Mouse (Mus musculus): ENCODE results near the gene Gng5. TPM values are rescaled to one million over a fixed set of nuclear protein-coding genes. Genes with fewer than 3 reads are reported as not detected.

Gng5 gene
- 100 to 1,000 TPM; 409 to 580 TPM for total RNA-seq (2021)
- long read RNA-seq, experiment 1, transcript Gng5-201 (3 exons, 593 nt) = major isoform, 513 of 514 reads
- long read RNA-seq, experiment 1, partial matches to known transcripts = 0 of 514 reads
- long read RNA-seq, experiment 1, other reads (novel, unspliced or antisense) = 0 of 514 reads
- long read RNA-seq, experiment 2, transcript Gng5-201 (3 exons, 593 nt) = major isoform, 567 of 567 reads
- long read RNA-seq, experiment 2, partial matches to known transcripts = 0 of 567 reads
- long read RNA-seq, experiment 2, other reads (novel, unspliced or antisense) = 0 of 567 reads

DNA sequence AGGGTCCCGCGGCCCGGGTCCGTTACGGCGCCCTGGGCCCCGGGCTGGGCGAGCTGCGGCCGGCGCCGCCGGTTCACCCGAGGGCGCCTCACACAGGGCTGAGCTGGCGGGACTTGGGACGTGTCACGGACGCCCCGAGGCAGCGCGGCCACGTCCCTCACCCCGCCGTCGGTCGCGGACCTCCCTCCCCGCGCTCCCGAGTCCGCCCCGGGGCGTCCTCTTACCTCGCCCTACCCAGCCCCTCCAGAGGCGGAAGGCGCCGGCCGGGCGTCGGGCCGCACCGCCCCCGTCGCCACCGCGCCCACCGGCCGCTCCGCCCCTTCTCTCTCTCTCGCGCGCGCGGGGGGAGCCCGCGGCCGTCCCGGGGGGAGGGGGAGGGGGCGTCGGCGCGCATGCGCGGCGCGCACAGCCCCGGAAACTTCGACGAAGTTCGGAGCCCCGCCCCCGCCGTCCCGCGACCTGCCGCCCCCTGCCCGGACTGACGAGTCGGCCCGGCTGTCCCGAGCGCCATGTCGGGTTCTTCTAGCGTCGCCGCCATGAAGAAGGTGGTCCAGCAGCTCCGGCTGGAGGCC lies at the start of gene Gng5, which contains the start of gene Spata1:
Gene Gng5 (plus strand): TSS at position 377 of the 572 bp plus-strand sequence.
Gene Spata1 (minus strand): TSS at position 323 of the 572 bp plus-strand sequence.
- no peak for TF ChIP-seq CTCF (IDR thresholded peaks at IDR 0.05)
- intact Hi-C loops (cut with DNase I) = loop anchor here (2.0 to 5.0 kb wide), 2 partner anchors 21 to 47 kb away; partner anchors contain the start of gene Rpf1
- peak; percentile 94 for DNase-seq
- peak within 1 kb of the TSS; percentile 99 for H3K27ac ChIP-seq
- peak within 1 kb of the TSS; percentile 99 for H3K4me3 ChIP-seq

DNA sequence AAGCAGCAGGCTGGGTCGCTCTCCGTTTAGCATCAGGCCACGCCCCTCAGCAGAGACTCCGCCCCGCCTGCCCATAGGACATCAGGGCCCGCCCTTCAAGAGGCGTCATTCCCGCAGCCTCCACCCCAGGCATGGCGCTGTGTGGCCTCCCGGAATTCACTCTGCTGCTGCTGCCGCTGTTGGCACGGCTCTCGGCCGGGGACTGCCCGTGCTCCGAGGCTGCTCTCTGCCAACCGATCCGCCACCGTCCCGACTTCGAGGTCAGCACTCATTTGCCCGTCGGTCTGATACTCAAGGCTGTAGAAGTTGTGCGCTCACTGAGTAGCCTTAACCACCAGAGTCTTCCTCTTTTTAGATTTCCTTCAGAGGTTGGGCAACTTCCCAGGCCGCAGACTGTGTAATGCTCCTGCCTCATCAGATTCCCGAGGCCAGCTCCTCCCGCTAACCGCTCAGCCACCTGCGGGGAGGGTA lies 49.2 kb upstream of the Gng5 start:
- peak; percentile 95 for DNase-seq
- TF ChIP-seq CTCF (IDR thresholded peaks at IDR 0.05) = peak; percentile 42
- H3K27ac ChIP-seq = peak overlapping the region; percentile 92
- intact Hi-C loops (cut with DNase I) = loop anchor here (5.0 to 10.0 kb wide), 2 partner anchors 47 to 106 kb away; partner anchors contain the start of genes Gng5 and Spata1
- H3K4me3 ChIP-seq = peak overlapping the region; percentile 91

DNA sequence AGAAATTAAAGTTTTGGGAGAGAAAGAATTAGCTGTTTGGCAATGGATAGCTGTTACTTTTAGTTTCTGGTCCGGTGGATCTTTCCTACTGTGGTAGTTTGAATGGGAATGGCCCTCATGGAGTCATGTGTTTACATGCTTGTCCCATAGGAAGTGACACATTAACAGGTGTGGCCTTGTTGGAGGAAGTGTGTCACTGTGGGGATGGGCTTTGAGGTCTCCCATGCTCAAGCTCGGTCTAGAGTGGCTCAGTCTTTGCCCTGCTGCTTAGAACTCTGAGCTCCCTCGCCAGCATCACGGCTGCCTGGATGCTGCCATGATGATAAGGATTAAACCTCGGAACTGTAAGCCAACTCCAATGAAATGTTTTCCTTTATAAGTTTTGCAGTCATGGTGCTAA lies 48.2 kb upstream of the Gng5 start:
- no peak overlapping the region for H3K4me3 ChIP-seq
- DNase-seq = no peak
- H3K27ac ChIP-seq = no peak overlapping the region
- TF ChIP-seq CTCF (IDR thresholded peaks at IDR 0.05) = no peak
- intact Hi-C loops (cut with DNase I) = loop anchor here (5.0 to 10.0 kb wide), 2 partner anchors 46 to 107 kb away; partner anchors contain the start of genes Gng5 and Spata1

DNA sequence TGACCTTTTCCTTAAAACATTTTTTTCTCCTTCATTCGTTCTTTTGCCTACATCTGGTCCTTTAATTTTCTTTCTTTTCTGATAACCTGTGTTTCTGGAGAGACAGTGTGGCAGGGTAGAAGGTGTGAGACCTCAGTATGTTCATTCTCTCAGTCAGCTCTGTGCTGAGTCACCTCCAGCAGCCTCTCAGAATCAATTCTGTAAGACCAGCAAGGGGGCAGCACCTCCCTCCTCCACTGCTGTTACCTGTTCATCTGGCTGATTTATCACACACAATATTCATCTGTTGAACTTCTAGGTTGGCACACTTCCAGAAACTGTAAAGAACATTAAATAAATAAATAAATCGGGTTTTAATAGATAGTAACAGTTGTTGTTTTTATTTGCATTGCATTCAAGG lies 36.7 kb upstream of the Gng5 start:
- intact Hi-C loops (cut with DNase I) = no loop called here
- TF ChIP-seq CTCF (IDR thresholded peaks at IDR 0.05) = no peak; the same call in 1 of the 2 replicates
- no peak for DNase-seq
- no peak overlapping the region for H3K4me3 ChIP-seq
- no peak overlapping the region for H3K27ac ChIP-seq

DNA sequence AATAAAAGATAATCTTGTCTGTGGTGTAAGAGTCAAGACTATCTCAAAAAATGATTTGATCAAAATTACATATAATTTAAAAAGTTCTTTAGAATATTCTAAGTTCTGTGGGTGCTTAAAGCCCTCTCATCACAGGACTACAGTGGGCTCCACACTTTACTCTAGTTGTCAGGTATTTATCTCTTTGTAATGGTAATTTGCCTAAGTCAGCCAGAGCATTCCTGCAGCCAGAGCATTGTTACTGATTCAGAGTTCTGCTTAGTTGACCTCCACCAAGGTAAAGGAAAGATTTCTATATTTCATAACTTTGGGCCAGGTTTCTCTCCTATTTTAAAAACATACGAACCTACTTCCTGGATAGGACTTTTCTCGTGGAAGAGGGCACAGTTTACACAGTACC lies 30.4 kb upstream of the Gng5 start:
- intact Hi-C loops (cut with DNase I) = no loop called here
- Histone ChIP-seq H3K27ac (no peak overlapping the region), H3K4me3 (no peak overlapping the region)
- no peak for TF ChIP-seq CTCF (IDR thresholded peaks at IDR 0.05)
- no peak for DNase-seq

DNA sequence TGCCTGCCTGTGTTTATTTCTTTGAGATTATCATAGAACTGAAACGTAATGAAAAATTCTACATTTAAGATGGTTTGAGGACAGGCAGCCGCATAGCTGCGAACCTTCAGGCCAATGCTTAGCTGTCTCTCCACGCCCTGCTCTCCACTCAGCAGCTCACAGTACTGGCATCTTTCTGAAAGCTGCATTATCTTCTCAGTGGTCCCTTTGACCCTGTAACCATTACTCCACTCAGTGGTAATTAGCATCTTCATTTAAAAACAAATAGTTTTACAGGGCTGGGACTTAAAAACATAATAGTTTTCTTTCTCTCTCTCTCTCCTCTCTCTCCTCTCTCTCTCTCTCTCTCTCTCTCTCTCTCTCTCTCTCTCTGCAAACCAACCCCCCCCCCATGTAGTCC lies 26.9 kb upstream of the Gng5 start:
- Histone ChIP-seq H3K4me3 (no peak overlapping the region), H3K27ac (no peak overlapping the region)
- no peak for TF ChIP-seq CTCF (IDR thresholded peaks at IDR 0.05)
- no peak for DNase-seq
- intact Hi-C loops (cut with DNase I) = no loop called here

DNA sequence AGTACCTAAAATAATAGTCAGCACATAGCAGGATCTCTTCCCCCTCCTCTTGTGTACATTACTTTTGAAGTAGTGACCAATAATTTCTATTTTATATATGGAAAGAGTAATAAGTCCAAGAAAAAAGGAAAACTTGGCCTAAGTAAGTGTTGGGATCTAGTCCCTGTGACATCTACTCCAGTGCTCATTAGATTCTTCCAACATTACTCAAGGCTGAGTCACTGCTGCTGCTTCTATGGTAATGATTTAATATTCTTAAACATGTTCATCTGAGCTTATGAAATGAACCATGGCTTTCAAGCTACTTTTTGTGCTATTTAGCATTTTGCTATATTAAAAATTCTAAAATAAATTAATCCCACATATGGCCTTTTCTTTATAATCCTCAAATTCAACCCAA lies 25.9 kb upstream of the Gng5 start:
- intact Hi-C loops (cut with DNase I) = no loop called here
- TF ChIP-seq CTCF (IDR thresholded peaks at IDR 0.05) = no peak
- no peak overlapping the region for H3K27ac ChIP-seq
- no peak for DNase-seq
- no peak overlapping the region for H3K4me3 ChIP-seq

DNA sequence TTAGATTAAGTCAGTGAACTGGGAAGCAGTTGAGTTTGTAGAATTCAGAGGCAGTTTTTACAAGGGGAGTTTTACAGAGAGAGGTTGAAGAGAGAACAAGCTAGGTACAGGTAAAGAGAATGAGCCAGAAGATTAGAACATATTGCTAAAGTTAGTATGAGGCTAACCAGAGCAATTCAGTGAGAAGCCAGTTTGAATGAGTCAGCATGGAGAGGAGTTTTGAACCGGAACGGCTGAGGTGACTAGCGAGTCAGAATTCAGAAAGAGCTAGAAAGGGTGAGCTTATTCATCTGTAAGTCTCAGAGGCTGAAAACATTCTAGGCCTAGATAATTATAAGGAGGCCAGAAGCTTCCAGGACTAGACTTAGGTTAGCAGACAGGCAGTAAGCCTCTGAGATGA lies 25.2 kb upstream of the Gng5 start:
- DNase-seq = no peak
- no peak for TF ChIP-seq CTCF (IDR thresholded peaks at IDR 0.05)
- Histone ChIP-seq H3K4me3 (no peak overlapping the region), H3K27ac (no peak overlapping the region)
- intact Hi-C loops (cut with DNase I) = no loop called here

DNA sequence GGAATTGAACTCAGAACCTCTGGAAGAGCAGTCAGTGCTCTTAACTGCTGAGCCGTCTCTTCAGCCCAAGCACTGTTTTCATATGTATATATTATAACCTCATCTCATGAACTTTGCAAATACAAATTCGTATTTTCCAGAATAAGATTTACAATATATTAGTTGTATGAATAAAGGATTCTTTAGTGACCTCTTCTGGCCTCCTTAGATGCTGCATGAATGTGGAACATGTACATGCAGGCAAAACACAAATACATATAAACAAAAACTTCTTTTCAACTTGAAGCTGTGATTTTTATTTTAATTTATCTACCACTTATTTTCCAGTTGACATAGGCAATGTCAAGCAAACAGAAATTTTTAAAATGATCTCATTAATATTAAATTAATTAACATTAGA lies 17.6 kb upstream of the Gng5 start:
- no peak for DNase-seq
- TF ChIP-seq CTCF (IDR thresholded peaks at IDR 0.05) = peak; percentile 41
- intact Hi-C loops (cut with DNase I) = no loop called here
- Histone ChIP-seq H3K27ac (no peak overlapping the region), H3K4me3 (no peak overlapping the region)

DNA sequence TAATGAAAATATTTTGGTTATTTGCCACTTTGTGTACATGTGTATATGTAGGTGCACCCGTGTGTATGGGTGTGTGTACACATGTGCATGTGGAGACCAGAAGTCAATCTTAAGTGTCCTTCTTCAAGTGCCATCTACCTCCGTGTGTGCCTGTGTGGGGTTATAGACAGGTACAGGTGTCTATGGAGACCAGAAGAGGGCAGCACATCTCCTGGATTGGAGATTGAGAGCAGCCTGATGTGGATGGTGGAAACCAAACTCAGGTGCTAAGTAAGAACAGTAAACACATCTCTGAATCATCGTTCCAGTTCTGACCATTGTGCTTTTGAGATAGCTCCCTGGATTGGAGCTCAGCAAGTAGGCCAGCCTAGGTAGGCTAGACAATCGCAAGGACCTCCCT lies 13.1 kb upstream of the Gng5 start:
- 0 out of 2 replicates have a peak, but pooled peaks have one; percentile 7 for TF ChIP-seq CTCF (IDR thresholded peaks at IDR 0.05)
- intact Hi-C loops (cut with DNase I) = no loop called here
- no peak for DNase-seq
- Histone ChIP-seq H3K27ac (no peak overlapping the region), H3K4me3 (no peak overlapping the region)

DNA sequence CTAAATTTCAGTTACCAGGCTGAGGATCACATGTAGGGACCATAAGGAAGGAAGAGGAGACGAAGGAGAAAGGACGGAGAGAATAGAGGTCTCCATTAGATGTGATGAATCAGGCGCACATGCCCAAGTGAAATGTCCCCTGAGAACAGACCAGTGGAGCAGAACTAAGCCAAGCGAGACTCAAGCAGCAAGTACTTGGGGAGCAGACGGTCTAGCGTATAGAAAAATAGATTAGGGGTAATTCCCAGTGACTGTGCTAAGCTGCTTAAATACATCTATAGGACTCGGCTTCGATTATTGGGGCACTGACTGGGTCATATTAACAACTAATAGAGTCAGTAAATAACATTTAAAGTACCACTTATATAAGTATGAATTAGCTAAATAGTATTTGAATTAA lies 4.7 kb upstream of the Gng5 start:
- intact Hi-C loops (cut with DNase I) = loop anchor here (5.0 kb wide), 1 partner anchor 43 kb away; no protein-coding TSS in a partner anchor
- no peak for TF ChIP-seq CTCF (IDR thresholded peaks at IDR 0.05)
- no peak overlapping the region for H3K27ac ChIP-seq
- DNase-seq = no peak
- no peak overlapping the region for H3K4me3 ChIP-seq

DNA sequence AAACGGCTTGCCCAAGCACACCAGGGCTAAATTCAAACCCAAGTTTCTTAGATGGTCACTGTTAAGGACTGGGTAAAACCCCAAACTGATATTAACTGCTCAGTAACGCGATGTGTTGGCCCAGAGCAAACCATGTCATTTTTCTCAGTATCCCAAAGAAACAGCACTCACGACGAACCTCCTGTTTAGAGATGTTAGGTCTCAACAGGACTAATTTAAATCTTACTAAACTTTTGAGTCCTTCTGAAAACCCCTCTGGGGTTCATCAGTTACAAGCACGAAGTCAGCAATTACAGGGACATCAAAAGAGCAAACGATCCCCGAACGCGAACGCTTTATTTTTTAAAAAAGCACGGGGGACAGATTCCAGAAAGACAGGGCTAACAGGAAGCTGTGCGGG lies 618 bp upstream of the Gng5 start:
- DNase-seq = no peak
- H3K4me3 ChIP-seq = peak overlapping the region; percentile 99
- intact Hi-C loops (cut with DNase I) = loop anchor here (5.0 kb wide), 1 partner anchor 47 kb away; no protein-coding TSS in a partner anchor
- no peak for TF ChIP-seq CTCF (IDR thresholded peaks at IDR 0.05)
- H3K27ac ChIP-seq = peak overlapping the region; percentile 99
